Mouse (Mus musculus): ENCODE measurements around the gene Ankrd45. TPM values are rescaled to one million over a fixed set of nuclear protein-coding genes. Genes with fewer than 3 reads are reported as not detected.

Gene Ankrd45
- total and polyA plus RNA-seq, 3 experiments: 0.23 TPM; not detected in 2

GRCm38 (mm10) chr1:161147888-161148287, 5.4 kb downstream of the Ankrd45 start:
- in situ Hi-C loops (cut with MboI; ENCODE audit: low pct_ligation_motif_present, low pct_unique_long_range_greater_than_20kb, low sequenced_read_pairs): no loop called here
- H3K9ac ChIP-seq (ENCODE audit: insufficient read depth, low read depth): no peak overlapping the region
- TF ChIP-seq MAFK (IDR thresholded peaks at IDR 0.05; ENCODE audit: insufficient replicate concordance, low read length): peak; percentile 91
- TF ChIP-seq GABPA (IDR thresholded peaks at IDR 0.05; ENCODE audit: insufficient replicate concordance, low read depth, low read length): no peak
- peaks cover 3% of the 10 kb centered on the region for H3K9me3 ChIP-seq (replicated peaks; ENCODE audit: low read length)
- no peak for DNase-seq (ENCODE audit: extremely low read depth)
- no peak overlapping the region for H3K4me2 ChIP-seq (ENCODE audit: insufficient read depth, low read depth, poor library complexity, severe bottlenecking)
- 0 out of 4 replicates have a peak, but pooled peaks cover 0 to 3% of the 10 kb centered on the region in 2 experiments for H3K4me1 ChIP-seq (ENCODE audit: control insufficient read depth in 1 of 2, insufficient read depth in 2 of 2)
- no peaks in the 10 kb centered on the region for H3K79me2 ChIP-seq (replicated peaks; ENCODE audit: control insufficient read depth, extremely low read depth, insufficient read depth, poor library complexity, severe bottlenecking)
- no peaks in the 10 kb centered on the region for H3K27me3 ChIP-seq (replicated peaks)
- no peak overlapping the region for H3K27ac ChIP-seq (ENCODE audit: insufficient read depth, low read depth)
- no peak overlapping the region for H3K4me3 ChIP-seq (replicated peaks in 1 of 3; ENCODE audit: low read depth in 2 of 3, low read length in 2 of 3, poor library complexity in 1 of 3)
- dilution Hi-C loops (cut with MboI; ENCODE audit: extremely low pct_ligation_motif_present, extremely low pct_unique_long_range_greater_than_20kb, low sequenced_read_pairs): no loop called here
- H3K36me3 ChIP-seq (replicated peaks in 1 of 2; ENCODE audit: control insufficient read depth in 1 of 2, insufficient read depth in 1 of 2, low read length in 1 of 2): no peaks in the 10 kb centered on the region

DNA sequence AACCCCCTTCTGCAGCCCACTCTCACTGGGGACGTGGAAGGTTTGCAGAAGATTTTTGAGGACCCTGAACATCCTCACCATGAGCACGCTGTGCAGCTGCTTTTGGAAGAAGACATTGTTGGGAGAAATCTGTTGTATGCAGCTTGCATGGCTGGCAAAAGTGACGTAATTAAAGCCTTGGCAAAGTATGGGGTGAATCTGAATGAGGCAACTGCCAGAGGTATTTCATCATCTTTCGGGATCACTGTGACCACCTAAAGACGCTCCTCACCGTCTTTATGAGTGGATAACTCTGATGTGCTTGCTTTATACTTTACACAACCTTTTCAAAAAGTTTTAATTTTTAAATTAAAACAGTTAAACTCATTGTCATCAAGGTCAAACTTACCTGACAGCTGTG, 8.6 kb downstream of the Ankrd45 start:
- H3K4me1 ChIP-seq (ENCODE audit: control insufficient read depth in 1 of 2, insufficient read depth in 2 of 2): 0 out of 4 replicates have a peak, but pooled peaks cover 0 to 3% of the 10 kb centered on the region in 2 experiments
- H3K36me3 ChIP-seq (replicated peaks in 1 of 2; ENCODE audit: control insufficient read depth in 1 of 2, insufficient read depth in 1 of 2, low read length in 1 of 2): no peaks in the 10 kb centered on the region
- no peaks in the 10 kb centered on the region for H3K79me2 ChIP-seq (replicated peaks; ENCODE audit: control insufficient read depth, extremely low read depth, insufficient read depth, poor library complexity, severe bottlenecking)
- H3K27ac ChIP-seq (ENCODE audit: insufficient read depth, low read depth): no peak overlapping the region
- no peak for TF ChIP-seq E2F4 (IDR thresholded peaks at IDR 0.05; ENCODE audit: insufficient replicate concordance, low read depth, low read length)
- TF ChIP-seq SMC3 (IDR thresholded peaks at IDR 0.05; ENCODE audit: low read depth, low read length): no peak
- TF ChIP-seq CHD2 (IDR thresholded peaks at IDR 0.05; ENCODE audit: low read length): no peak
- no peak for TF ChIP-seq ZMIZ1 (IDR thresholded peaks at IDR 0.05; ENCODE audit: low read depth, low read length)
- TF ChIP-seq HCFC1 (IDR thresholded peaks at IDR 0.05; ENCODE audit: low read depth, low read length): no peak
- TF ChIP-seq USF1 (IDR thresholded peaks at IDR 0.05; ENCODE audit: low read depth, low read length): no peak
- no peak for TF ChIP-seq CHD1 (IDR thresholded peaks at IDR 0.05; ENCODE audit: low read depth, low read length)
- TF ChIP-seq MYC (IDR thresholded peaks at IDR 0.05; ENCODE audit: low read depth, low read length): no peak
- TF ChIP-seq ELF1 (IDR thresholded peaks at IDR 0.05; ENCODE audit: low read depth, low read length): no peak
- no peak for TF ChIP-seq MAZ (IDR thresholded peaks at IDR 0.05; ENCODE audit: low read depth, low read length)
- in situ Hi-C loops (cut with MboI; ENCODE audit: low pct_ligation_motif_present, low pct_unique_long_range_greater_than_20kb, low sequenced_read_pairs) (no loop called here), dilution Hi-C loops (cut with MboI; ENCODE audit: extremely low pct_ligation_motif_present, extremely low pct_unique_long_range_greater_than_20kb, low sequenced_read_pairs) (no loop called here)
- no peaks in the 10 kb centered on the region for H3K9me3 ChIP-seq (replicated peaks; ENCODE audit: low read length)
- DNase-seq (ENCODE audit: extremely low read depth): no peak
- no peak overlapping the region for H3K4me2 ChIP-seq (ENCODE audit: insufficient read depth, low read depth, poor library complexity, severe bottlenecking)
- no peak overlapping the region for H3K4me3 ChIP-seq (replicated peaks in 1 of 3; ENCODE audit: low read depth in 2 of 3, low read length in 2 of 3, poor library complexity in 1 of 3)
- no peak overlapping the region; the same call in 1 of the 2 replicates for H3K9ac ChIP-seq (ENCODE audit: insufficient read depth, low read depth)
- no peaks in the 10 kb centered on the region for H3K27me3 ChIP-seq (replicated peaks)

DNA sequence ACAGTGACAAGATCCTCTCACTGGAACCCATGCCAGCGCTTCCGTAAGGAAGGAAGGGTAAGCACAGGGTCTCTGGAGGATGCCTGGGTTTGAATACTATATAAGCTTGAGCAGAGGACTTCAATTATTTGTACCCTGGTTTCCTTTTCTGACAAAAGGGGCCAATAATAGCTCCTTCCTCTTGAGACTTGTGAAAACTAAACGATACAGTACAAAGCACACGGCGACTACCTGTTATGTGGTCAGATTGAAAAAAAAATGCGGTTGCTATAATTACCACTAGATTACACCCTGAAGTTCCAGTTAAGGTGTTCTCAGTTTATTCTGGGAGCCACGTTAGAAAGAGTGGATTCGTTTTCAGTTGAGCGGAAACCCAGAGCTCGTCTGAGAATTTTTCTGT, 14.1 kb downstream of the Ankrd45 start:
- H3K4me3 ChIP-seq (replicated peaks in 1 of 3; ENCODE audit: low read depth in 2 of 3, low read length in 2 of 3, poor library complexity in 1 of 3): no peak overlapping the region
- peak overlapping the region; percentile 21; the same call in 1 of the 2 replicates for H3K4me2 ChIP-seq (ENCODE audit: insufficient read depth, low read depth, poor library complexity, severe bottlenecking)
- H3K27ac ChIP-seq (ENCODE audit: insufficient read depth, low read depth): no peak overlapping the region
- 0 out of 4 replicates have a peak, but pooled peaks cover 0 to 4% of the 10 kb centered on the region in 2 experiments for H3K4me1 ChIP-seq (ENCODE audit: control insufficient read depth in 1 of 2, insufficient read depth in 2 of 2)
- H3K36me3 ChIP-seq (replicated peaks in 1 of 2; ENCODE audit: control insufficient read depth in 1 of 2, insufficient read depth in 1 of 2, low read length in 1 of 2): no peaks in the 10 kb centered on the region
- no peak for DNase-seq (ENCODE audit: extremely low read depth)
- TF ChIP-seq ZNF384 (IDR thresholded peaks at IDR 0.05; ENCODE audit: low read depth, low read length) (peak; percentile 35; the same call in 1 of the 2 replicates), MEF2A (IDR thresholded peaks at IDR 0.05; ENCODE audit: borderline replicate concordance, low read depth, low read length) (no peak)
- no peaks in the 10 kb centered on the region for H3K27me3 ChIP-seq (replicated peaks)
- in situ Hi-C loops (cut with MboI; ENCODE audit: low pct_ligation_motif_present, low pct_unique_long_range_greater_than_20kb, low sequenced_read_pairs) (no loop called here), dilution Hi-C loops (cut with MboI; ENCODE audit: extremely low pct_ligation_motif_present, extremely low pct_unique_long_range_greater_than_20kb, low sequenced_read_pairs) (no loop called here)
- no peak overlapping the region for H3K9ac ChIP-seq (ENCODE audit: insufficient read depth, low read depth)
- H3K9me3 ChIP-seq (replicated peaks; ENCODE audit: low read length): no peaks in the 10 kb centered on the region
- H3K79me2 ChIP-seq (replicated peaks; ENCODE audit: control insufficient read depth, extremely low read depth, insufficient read depth, poor library complexity, severe bottlenecking): no peaks in the 10 kb centered on the region

Data from CH12.LX (cell line).